Mouse (Mus musculus): ENCODE data around the gene Ciita.

Gene Ciita

DNA sequence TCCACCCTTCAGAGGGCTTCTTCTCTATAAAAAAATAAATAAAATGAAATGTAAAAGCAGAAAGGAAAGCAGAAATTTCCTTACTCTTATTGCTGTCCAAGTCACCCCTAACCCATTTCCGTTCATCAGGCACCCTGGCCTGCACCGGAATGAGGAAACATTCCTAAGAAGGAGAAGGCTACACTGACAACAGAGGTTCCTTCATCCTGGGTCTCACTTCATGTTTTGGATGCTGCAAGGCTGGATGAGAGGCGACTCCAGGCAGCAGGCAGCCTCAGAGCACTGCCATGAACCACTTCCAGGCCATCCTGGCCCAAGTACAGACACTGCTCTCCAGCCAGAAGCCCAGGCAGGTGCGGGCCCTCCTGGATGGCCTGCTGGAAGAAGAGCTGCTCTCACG is at the start of gene Ciita:
TSS of gene Ciita (plus strand) at position 203 of the 400 bp plus-strand sequence.
- ChIA-PET POLR2A (interaction anchor here in 3 of 4 experiments (0.6 to 6.5 kb wide), 26 partner anchors 9 to 306 kb away, joined by 3 to 79 read pairs (median 4); partner anchors contain the start of genes Nubp1 (in 2 of the 3), Socs1 (in 1 of the 3) and Tvp23a (in 1 of the 3)), CTCF (interaction anchor here in 2 of 4 experiments (0.6 to 1.3 kb wide), 4 partner anchors 10 to 63 kb away, joined by 3 to 6 read pairs (median 5); no protein-coding TSS in a partner anchor)

DNA sequence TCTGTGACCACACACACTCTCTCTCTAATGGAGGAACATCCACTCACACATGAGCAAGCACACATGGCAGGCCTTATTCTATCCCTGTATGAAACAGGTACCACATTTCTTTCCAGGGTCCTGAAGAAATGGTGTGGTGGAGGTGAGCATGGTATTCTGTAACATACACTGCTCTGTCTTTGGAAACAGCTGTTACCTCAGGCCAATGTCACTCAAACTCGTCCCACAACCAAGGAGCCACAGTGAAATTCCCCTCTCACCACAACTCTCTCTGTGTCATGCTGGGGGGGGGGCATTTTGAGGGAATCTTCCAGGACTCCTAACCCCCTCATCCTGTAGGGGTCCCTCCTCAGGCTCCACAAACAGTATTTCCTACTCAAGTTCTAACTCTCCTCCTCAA is 47.9 kb upstream of the Ciita start:
- ChIA-PET POLR2A (interaction anchor here in 2 of 4 experiments (0.8 to 1.5 kb wide), 5 partner anchors 13 to 58 kb away, joined by 3 to 4 read pairs (median 3); partner anchors contain the start of genes Ciita (in 1 of the 2) and Nubp1 (in 1 of the 2)), CTCF (no interaction called here)

DNA sequence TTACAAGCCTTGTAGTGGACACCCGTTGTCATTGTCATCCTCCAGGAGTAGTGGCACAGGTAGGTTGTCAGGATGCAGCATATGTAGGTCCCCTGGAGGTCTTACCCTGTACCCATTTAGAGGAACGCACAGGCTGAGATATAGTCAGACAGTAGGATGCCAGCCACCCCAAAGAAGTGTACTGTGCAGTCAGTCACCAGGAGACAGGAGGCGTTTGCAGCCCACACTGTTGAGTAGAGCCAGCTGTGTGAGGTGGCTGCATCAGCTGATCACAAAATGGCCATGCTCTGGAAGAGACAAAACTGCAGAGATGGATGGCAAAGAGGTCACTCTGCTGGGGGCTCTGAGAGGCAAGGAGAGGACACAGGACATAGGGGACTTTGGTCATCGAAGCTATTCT is 47.5 kb upstream of the Ciita start:
- CTCF ChIA-PET = no interaction called here

DNA sequence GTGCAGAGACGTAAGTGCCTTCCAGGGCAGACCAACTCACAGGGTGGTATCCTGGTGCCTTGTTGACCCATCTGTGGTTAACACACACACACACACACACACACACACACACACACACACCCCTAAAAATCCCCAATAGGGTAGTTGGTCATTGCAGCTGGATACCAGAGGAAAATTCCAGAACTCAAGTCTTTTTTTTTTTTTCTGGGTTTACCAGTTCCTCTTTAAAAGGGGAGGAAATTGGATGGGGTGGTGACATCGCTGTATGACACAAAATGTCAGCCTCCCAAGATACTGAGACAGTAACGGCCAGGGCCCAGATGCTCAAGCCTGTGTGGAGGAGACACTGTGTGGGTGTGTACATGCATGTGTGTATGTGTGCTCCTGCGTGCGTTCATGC is 46.5 kb upstream of the Ciita start:
- POLR2A ChIA-PET = interaction anchor here in 3 of 4 experiments (0.6 to 2.3 kb wide), 7 partner anchors 8 to 1229 kb away, joined by 3 to 12 read pairs (median 3); partner anchors contain the start of genes Dexi (in 1 of the 3) and Tvp23a (in 1 of the 3)
- CTCF ChIA-PET = interaction anchor here in 3 of 4 experiments (0.6 to 1.4 kb wide), 6 partner anchors 14 to 472 kb away, joined by 3 to 4 read pairs (median 3); partner anchors contain the start of gene Tvp23a (in 1 of the 3)

More for the DNA sequence above, 47.5 kb upstream of the Ciita start:
- POLR2A ChIA-PET = interaction anchor here in 3 of 4 experiments (0.6 to 2.3 kb wide), 5 partner anchors 35 to 1228 kb away, joined by 3 to 5 read pairs (median 3); partner anchors contain the start of gene Dexi (in 1 of the 3)

DNA sequence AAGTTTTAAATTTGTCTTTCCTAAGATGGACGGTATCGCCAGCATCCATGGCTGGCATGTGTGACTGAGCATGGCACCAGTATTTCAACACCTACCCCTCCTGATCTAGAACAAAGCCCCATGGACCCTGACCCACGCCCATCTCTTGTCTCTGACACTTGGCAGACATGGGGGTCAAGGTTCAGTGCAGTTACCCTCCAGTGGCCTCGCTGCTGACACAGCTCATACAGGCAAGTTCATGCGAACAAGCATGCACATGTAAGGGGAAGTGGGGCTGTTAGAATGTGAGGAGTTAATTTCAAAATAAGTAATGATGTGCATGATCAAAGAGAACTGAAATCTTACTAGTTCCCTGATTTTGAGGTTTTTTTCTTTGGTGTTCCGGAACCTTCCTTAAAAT is 43.7 kb upstream of the Ciita start:
- ChIA-PET CTCF (interaction anchor here in 2 of 4 experiments (0.7 to 0.8 kb wide), 2 partner anchors 86 to 101 kb away, joined by 3 to 17 read pairs; no protein-coding TSS in a partner anchor), POLR2A (interaction anchor here in 3 of 4 experiments (0.6 to 2.7 kb wide), 7 partner anchors 11 to 217 kb away, joined by 3 to 13 read pairs (median 3); partner anchors contain the start of genes Nubp1 (in 1 of the 3) and Tvp23a (in 1 of the 3))

DNA sequence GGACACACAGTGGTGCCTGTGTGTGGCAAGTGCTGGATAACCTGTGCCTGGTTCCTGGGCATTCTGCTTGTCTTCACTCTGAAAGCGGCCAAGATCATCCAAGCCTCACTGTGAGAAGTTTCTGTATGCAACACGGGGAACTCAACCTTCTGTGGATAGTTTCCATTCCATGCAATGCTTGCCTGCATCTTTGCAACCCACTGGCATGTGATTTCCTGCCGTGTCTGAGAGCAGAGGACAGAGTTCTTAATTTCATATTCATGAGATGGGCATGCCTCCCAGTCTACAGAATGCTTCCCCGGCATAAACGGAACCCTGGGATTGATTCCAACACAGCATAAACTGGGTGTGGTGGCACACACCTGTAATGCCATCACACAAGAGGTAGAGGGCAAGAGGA is 41.8 kb upstream of the Ciita start:
- ChIA-PET POLR2A (interaction anchor here in 2 of 4 experiments (1.6 to 2.7 kb wide), 2 partner anchors 9 to 21 kb away, joined by 3 to 13 read pairs; partner anchors contain the start of gene Tvp23a (in 1 of the 2)), CTCF (no interaction called here)

DNA sequence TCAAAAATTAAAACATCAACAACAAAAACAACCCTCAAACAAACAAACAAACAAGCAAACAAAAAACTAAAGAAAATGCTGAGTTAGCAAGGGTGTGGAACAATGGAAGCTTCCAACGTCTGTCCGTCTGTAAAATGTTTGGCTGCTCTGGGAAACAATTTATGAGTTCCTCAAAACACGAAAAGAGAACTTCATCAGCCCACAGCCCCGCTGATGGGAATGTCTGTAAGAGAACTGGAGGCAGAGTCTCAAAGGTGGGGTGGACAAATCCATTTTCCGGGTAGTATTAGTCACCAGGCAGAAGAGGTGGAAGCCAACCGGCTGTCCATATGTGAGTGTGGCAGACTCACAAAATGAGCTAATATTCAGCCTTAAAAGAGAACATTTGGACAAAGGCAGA is 38.5 kb upstream of the Ciita start:
- CTCF ChIA-PET = no interaction called here
- POLR2A ChIA-PET = interaction anchor here in 1 of 4 experiments (1.4 kb wide), 1 partner anchor 19 kb away, joined by 5 read pairs; no protein-coding TSS in a partner anchor

DNA sequence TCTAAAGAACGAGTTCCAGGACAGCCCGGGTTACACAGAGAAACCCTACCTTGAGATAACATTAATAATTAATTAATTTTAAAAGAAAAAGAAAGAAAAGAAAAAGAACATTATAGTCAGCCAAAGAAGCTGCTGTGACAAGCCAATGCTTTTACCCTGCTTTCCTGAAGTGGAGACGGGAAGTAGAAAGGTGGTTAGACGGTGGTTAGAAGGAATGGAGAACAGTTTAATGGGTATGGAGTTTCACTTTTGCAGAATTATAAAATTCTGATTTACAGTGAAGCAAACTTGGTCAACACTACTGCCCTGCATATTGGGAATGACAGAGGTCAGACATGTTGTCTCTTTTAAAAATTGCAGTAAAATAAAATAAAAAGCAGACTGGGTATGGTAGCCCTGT is 38.1 kb upstream of the Ciita start:
- POLR2A ChIA-PET = interaction anchor here in 1 of 4 experiments (1.4 kb wide), 1 partner anchor 19 kb away, joined by 5 read pairs; no protein-coding TSS in a partner anchor

DNA sequence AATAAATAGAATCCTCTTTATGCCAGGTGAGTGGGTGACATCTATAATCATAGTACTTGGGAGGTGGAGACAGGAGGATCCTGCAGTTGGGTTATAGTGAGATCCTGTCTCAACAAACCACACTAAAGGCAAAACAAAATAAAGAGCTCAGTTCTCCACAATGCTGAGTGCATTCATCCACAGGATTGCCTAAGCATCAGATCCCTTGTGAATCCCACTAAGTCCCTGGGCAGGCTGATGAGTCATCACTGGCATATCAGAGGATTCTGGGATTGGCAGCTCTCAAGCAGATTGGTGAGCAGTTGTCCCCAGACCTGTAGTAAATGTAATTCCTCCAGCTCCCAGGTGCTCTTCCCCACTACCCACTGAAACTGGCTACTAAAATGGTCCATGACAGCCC is 36.1 kb upstream of the Ciita start:
- ChIA-PET CTCF (no interaction called here), POLR2A (interaction anchor here in 1 of 4 experiments (1.2 to 1.4 kb wide), 2 partner anchors 11 to 29 kb away, joined by 3 to 4 read pairs; no protein-coding TSS in a partner anchor)

More for the DNA sequence above, 38.1 kb upstream of the Ciita start:
- CTCF ChIA-PET = no interaction called here

DNA sequence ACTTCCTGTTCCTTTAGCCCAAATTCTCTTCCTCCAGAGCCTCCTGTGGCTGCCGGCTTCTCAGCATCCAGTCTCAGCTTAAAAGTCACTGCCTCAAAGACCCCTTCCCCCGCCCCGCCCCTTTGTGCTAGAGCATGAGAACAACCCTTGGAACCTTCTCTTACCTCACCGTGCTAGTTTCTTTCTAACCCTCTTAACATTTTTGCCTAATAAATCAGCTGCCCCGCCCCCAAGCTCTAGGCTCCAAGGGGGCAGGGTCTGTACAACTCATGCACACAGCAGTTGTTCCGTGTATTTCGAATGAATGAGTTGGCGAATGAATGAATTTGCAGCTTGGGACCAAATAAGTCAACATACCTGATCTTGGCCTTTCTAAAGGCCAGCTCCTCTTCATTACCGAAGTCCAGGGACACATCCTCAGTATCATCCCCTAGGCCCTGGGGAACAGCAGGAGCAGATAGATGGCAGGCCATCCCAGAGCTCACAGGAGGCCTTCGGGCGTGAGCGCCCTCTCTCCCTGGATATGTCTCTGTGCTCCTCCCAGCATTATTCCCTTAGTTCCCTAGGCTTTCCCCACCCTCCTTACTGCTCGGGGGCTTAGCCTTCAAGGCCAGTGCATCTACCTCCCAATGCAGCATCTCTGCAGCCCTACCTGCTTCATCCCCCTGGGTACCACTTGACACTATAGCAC is 33.1 kb upstream of the Ciita start:
- ChIA-PET POLR2A (interaction anchor here (0.5 to 8.0 kb wide), 51 partner anchors 9 to 996 kb away, joined by 3 to 110 read pairs (median 4); partner anchors contain the start of genes Nubp1 (in 4 of the 4), Ciita (in 2 of the 4), Dexi (in 2 of the 4) and Socs1 (in 1 of the 4)), CTCF (interaction anchor here (0.6 to 2.2 kb wide), 14 partner anchors 13 to 321 kb away, joined by 3 to 9 read pairs (median 5); no protein-coding TSS in a partner anchor)

DNA sequence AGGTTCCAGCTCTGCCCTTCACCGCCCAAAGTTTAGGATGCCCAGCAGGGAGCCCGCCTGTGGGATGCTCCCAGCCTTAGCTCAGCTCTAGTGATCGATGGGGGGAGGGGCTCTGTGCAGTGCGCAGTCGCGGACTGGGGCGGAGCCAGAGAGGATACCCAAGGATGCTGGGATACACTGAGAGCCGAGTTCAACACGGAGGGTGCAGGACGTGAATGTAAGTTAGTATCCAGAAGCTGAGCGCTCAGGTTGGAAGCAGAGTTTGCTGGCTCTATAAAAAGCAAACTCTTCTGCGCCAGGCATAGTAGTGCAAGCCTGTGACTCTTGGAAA is 32.6 kb upstream of the Ciita start, which contains the start of gene Tvp23a:
TSS of gene Tvp23a (minus strand) at position 99 of the 331 bp plus-strand sequence.
- ChIA-PET POLR2A (interaction anchor here (0.6 to 8.0 kb wide), 52 partner anchors 8 to 339 kb away, joined by 3 to 110 read pairs (median 4); partner anchors contain the start of genes Nubp1 (in 4 of the 4), Ciita (in 2 of the 4), Dexi (in 2 of the 4) and Clec16a (in 1 of the 4)), CTCF (interaction anchor here in 3 of 4 experiments (0.6 to 2.2 kb wide), 11 partner anchors 13 to 75 kb away, joined by 3 to 9 read pairs (median 5); no protein-coding TSS in a partner anchor)

DNA sequence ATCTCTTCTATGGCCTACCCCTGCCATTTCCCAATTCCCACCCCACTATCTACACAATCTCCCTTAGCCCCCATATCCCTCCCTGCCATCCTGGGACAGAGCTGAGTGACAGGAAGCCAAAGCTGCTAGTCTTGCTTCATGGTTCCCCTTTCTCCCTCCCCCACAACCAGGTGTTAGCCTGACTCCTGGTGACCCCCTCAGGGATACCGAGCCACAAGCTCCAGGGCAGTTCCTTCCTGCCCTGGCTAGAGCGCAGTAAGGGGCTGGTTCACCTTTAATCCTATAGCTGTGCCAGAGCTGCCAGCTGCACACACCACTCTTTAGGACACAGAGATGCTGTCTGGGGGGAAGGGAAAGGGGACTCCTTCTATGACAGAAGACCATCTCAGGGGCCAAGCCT is 32.1 kb upstream of the Ciita start:
- ChIA-PET POLR2A (interaction anchor here in 3 of 4 experiments (0.6 to 8.0 kb wide), 39 partner anchors 8 to 338 kb away, joined by 3 to 110 read pairs (median 4); partner anchors contain the start of genes Ciita (in 2 of the 3), Dexi (in 2 of the 3), Nubp1 (in 2 of the 3) and Clec16a (in 1 of the 3)), CTCF (interaction anchor here in 2 of 4 experiments (0.6 to 2.2 kb wide), 7 partner anchors 14 to 73 kb away, joined by 3 to 9 read pairs (median 6); no protein-coding TSS in a partner anchor)

DNA sequence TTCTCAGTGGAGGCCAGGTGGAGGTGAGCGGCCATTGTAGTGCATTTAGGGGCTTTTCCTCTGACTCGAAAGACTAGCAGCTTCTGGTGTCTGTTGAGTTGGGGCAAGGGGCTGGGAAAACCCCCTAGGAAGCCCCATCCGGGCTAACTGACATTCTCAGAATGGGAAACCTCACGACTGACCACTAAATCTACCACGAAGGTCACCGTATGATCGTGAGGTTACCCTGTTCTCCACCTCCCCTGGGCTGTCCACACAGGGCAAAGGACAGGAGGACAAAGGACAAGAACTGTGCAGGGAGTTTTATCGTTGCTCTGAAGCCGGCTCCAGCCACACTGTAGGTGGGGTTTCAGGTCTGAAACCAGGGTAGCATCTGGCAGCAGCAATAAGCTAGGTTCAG is 30.9 kb upstream of the Ciita start:
- ChIA-PET CTCF (no interaction called here), POLR2A (interaction anchor here in 2 of 4 experiments (0.9 to 8.0 kb wide), 8 partner anchors 11 to 37 kb away, joined by 3 to 110 read pairs (median 16); partner anchors contain the start of genes Ciita (in 2 of the 2) and Nubp1 (in 1 of the 2))

DNA sequence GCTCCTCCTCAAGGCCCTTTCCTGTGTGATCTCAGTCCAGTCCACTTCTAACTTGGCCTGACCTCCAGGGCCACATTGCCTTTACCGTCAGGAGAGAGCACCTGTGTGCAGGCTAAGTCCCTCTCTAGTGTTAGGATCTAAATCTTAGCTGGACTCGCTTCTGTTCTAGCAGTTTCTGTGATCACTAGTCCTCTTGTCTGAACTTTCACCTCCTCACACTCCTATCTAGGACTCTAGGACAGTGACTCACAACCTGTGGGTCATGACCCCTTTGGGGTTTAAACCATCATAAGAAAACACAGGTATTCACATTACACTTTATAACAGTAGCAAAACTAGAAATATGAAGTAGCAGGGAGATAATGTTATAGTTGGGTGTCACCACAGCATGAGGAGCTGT is 28.0 kb upstream of the Ciita start:
- POLR2A ChIA-PET = interaction anchor here in 3 of 4 experiments (0.5 to 8.0 kb wide), 17 partner anchors 12 to 85 kb away, joined by 3 to 110 read pairs (median 4); partner anchors contain the start of gene Nubp1 (in 1 of the 3)

DNA sequence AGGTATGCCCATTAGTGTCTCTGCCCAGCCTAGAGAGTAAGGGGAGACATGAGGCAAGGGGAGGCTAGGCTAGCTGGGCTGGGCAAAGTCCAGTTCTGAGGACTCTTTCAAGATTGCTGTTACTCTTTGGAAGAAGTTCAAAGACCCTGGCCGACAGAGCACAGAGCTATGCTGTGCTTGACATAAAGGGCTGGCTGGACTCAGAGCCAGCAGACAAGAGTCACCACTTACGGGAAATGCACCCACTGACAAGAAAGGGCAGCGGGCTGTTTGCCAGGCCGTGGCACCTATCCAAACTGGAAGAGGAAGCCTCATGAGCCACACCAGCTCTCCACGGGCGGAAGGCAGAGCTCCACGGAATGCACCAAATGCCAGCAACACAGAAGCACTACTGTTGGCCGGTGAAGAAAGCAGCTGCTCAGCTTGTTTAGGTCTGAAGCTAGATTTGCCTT is 27.4 kb upstream of the Ciita start:
- CTCF ChIA-PET = no interaction called here
- POLR2A ChIA-PET = interaction anchor here in 2 of 4 experiments (0.8 to 8.0 kb wide), 12 partner anchors 11 to 77 kb away, joined by 3 to 110 read pairs (median 4); partner anchors contain the start of gene Nubp1 (in 1 of the 2)

More for the DNA sequence above, 28.0 kb upstream of the Ciita start:
- CTCF ChIA-PET = interaction anchor here in 1 of 4 experiments (1.0 kb wide), 1 partner anchor 35 kb away, joined by 3 read pairs; no protein-coding TSS in a partner anchor

DNA sequence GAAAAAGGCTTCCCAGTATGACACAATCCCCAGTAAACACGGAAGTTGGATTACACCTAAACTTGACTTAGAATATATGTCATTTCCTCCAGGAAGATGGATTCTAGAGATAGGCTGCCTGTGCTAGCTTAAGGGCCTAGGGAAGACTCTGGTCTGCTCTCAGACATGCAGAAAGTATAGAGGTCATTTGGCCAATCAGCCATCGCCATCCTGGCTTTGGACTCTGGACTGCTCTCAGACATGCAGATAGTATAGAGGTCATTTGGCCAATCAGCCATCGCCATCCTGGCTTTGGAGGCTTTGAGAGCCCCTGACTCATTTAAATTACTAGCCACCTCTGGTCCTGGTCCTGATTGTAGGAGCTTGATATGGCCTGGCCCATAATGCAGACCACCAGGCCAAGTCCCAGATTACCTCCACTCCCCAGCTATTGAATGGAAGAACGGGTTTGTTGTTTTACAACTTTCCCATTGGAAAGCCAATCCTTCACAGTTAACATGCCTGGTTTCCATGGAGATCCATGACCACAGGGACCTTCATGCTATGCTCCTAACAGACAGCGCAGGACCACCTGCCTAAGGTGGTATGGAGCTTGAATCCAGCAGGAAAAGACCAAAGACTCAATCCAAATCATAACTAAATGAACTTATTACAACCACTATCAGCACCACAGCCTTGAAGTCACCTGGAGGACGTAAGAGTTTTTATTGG is 25.8 kb upstream of the Ciita start:
- ChIA-PET CTCF (interaction anchor here in 1 of 4 experiments (1.2 kb wide), 1 partner anchor 55 kb away, joined by 3 read pairs; no protein-coding TSS in a partner anchor), POLR2A (interaction anchor here in 2 of 4 experiments (0.6 to 3.5 kb wide), 6 partner anchors 11 to 27 kb away, joined by 3 to 20 read pairs (median 3); partner anchors contain the start of gene Ciita (in 1 of the 2))

DNA sequence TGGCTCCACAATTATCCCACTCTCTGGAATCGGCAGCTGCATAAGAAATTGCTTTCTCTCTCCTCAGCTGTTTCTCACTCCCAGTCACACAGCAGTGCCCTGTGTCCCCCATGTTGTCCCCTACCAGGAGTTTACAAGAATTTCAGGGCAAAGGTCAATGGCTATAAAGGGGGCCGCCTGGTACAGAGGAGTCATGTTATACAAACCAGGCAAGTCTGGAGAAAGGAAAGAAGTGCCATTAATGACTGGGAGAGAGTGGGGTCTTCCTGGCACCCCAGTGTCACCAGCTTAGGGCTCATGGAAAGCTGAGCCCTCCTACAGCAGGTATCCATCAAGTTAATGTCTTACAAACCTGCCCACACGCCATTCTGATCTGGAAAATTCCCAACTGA is 25.3 kb upstream of the Ciita start:
- POLR2A ChIA-PET = interaction anchor here in 2 of 4 experiments (0.6 to 3.5 kb wide), 7 partner anchors 8 to 27 kb away, joined by 3 to 20 read pairs (median 4); partner anchors contain the start of genes Ciita (in 1 of the 2) and Tvp23a (in 1 of the 2)
- CTCF ChIA-PET = interaction anchor here in 2 of 4 experiments (1.1 to 1.2 kb wide), 2 partner anchors 56 to 63 kb away, joined by 3 read pairs; no protein-coding TSS in a partner anchor

All from embryonic stem cell, embryonic (primary cell).